Mouse (Mus musculus) thymus, postnatal 10 days (tissue): ENCODE measurements at regions not wholly inside any gene's neighbourhood (a gene's known extent, or its start where the extent isn't known, plus 50 kb on each side); places are given as distances from the start of the nearest gene placed in this dataset.

Experiments used
- DNase-seq, 2 experiments: peaks; one replicate each; pipeline ENCODE4 v3.0.0; 2021; ENCODE audit warnings: low spot score in 2 of 2

- no peak for DNase-seq
Observed at GRCm38 (mm10) chr9:11729732-11730131, 825.2 kb upstream of the Cntn5 start.

- DNase-seq: no peak
Observed at GRCm38 (mm10) chr9:11721811-11722210, 817.2 kb upstream of the Cntn5 start.

GRCm38 (mm10) chr9:11704647-11705046 lies 800.1 kb upstream of the Cntn5 start:
- DNase-seq: no peak

GRCm38 (mm10) chr9:11703150-11703549 lies 798.6 kb upstream of the Cntn5 start:
- no peak for DNase-seq

GRCm38 (mm10) chr9:11693505-11693904 lies 788.9 kb upstream of the Cntn5 start:
- DNase-seq: no peak

- no peak for DNase-seq
Observed at GRCm38 (mm10) chr9:11687101-11687500, 782.5 kb upstream of the Cntn5 start.

- no peak for DNase-seq
Observed at GRCm38 (mm10) chr9:11671939-11672338, 767.4 kb upstream of the Cntn5 start.

- DNase-seq: no peak
Observed at GRCm38 (mm10) chr9:11671243-11671642, 766.7 kb upstream of the Cntn5 start.

GRCm38 (mm10) chr9:11629461-11629860 lies 724.9 kb upstream of the Cntn5 start:
- no peak for DNase-seq

GRCm38 (mm10) chr9:11604381-11604780 lies 699.8 kb upstream of the Cntn5 start:
- no peak for DNase-seq

- no peak for DNase-seq
Observed at GRCm38 (mm10) chr9:11603884-11604283, 699.3 kb upstream of the Cntn5 start.

GRCm38 (mm10) chr9:11602857-11603256 lies 698.3 kb upstream of the Cntn5 start:
- DNase-seq: no peak

- no peak for DNase-seq
Observed at GRCm38 (mm10) chr9:11579011-11579410, 674.4 kb upstream of the Cntn5 start.

GRCm38 (mm10) chr9:11562885-11563284 lies 658.3 kb upstream of the Cntn5 start:
- no peak for DNase-seq

GRCm38 (mm10) chr9:11559384-11559783 lies 654.8 kb upstream of the Cntn5 start:
- no peak for DNase-seq

- peak; percentile 17 to 20 for DNase-seq
Observed at GRCm38 (mm10) chr9:11513806-11514496, 609.4 kb upstream of the Cntn5 start.
